Mouse (Mus musculus): Measurements from ENCODE around the gene 1700067P10Rik.
A peak's percentile ranks its signal among the peaks of the same experiment; 100 is the strongest.

Gene 1700067P10Rik

DNA sequence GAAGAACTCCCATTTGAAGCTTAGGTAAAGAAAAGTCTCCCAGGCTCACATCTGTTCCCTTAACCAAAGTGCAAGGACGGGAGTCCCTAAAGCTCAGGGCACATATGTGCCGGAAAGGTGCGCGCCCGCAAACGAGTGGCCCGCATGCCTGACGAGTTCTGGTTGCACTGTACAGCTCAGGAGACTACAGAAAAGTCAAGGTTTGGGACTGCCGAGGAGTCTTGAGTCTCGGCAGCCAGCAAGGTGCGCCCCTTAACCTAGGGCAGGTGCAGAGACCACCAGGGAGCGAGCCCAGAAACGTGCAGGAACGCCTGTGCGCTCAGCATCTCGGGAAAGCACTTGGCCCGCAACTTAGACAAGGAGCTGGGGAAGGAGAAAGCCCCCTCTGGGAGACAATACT lies 7.2 kb downstream of the 1700067P10Rik start:
- DNase-seq, result no peak

GRCm38 (mm10) chr17:48097011-48097742 lies 8.1 kb downstream of the 1700067P10Rik start:
- peak; percentile 73 to 78 for DNase-seq

DNA sequence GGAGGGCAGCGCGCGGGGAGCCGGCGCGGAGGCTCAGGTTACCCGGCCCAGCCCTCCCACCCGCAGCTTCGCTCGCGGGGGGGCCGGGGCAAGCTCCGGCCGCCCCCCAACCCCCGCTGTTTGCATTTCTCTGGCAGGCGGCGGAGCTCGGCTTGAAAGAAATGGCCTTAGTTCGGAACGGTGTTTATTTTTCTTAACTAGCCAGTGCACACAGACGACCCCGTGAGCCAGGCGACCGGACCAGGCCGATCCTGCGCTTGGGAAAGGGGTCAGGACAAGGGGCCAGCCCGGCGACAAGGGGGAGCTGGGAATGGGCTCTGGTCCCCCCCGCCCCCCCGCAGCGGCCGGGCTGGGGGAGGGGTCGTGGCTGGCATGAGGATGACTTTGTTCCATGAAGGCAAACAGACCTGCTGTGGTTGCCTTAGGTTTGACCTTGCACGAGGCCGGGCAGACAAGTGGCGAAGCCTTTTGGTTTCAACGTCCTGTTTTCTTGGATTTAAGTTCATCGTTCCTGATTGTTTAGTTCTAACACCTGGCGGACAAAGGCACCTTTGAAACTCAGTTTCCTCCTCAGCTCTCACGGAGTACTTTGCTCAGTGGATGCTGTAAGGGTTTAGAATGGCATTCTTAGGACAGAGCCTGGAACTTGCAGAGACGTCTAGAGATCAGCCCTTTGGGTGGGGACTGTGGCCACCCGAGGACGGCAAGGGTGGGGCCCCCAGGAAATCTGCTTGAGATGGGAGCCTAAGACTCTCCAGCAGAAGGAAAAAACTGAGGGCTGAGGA lies 8.8 kb downstream of the 1700067P10Rik start:
- peak in 1 of 2 experiments; percentile 23 for DNase-seq

DNA sequence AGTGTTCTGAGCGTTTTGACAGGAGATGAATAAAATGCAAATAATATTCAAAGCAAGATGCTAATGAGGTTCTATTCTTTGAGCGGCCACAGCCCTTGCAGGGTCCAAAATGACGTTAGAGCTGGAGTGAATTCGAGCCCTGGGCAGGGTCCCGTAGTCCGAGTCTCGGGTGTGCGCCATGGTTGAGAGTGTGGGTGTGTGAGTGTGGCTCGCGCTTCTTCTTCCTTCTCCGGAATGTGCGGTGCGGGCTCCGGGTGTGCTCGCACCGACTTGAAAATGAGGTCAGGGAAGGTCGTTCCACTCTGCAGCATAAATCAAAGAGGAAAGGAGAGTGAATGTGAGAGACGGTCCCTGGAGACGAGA lies 9.4 kb downstream of the 1700067P10Rik start:
- DNase-seq, result peak in 1 of 2 experiments; percentile 29

- no peak for DNase-seq
These were observed 10.2 kb downstream of the 1700067P10Rik start for GRCm38 (mm10) chr17:48099312-48099711.

- peak; percentile 93 to 94 for DNase-seq
These were observed 11.6 kb downstream of the 1700067P10Rik start for GRCm38 (mm10) chr17:48100441-48101417.

- DNase-seq, result no peak
These were observed 18.2 kb downstream of the 1700067P10Rik start for GRCm38 (mm10) chr17:48107333-48107732.

GRCm38 (mm10) chr17:48107862-48108261 lies 18.7 kb downstream of the 1700067P10Rik start:
- peak; percentile 26 to 51 for DNase-seq

DNA sequence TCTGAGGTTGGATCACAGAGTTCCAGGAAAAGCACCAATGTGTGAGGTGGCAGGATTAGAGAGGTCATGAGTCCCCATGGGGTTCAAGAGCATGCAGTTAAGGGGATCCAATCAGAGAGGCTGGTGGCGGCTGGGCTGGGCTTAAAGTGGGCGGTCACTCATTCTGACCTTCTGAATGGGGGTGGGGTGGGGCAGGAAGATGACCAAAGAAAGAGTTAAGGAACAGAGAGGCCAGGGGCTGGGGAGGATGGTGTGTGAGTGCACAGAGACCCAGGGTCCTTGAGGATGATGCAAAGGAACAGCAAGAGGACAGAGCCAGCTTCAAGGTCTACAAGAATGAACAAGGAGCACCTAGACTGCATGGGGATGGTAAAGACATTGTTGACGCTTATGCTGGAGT lies 19.4 kb downstream of the 1700067P10Rik start:
- no peak for DNase-seq

- DNase-seq, result peak; percentile 58 to 69
These were observed 21.6 kb downstream of the 1700067P10Rik start for GRCm38 (mm10) chr17:48110547-48111287.

- no peak for DNase-seq
These were observed 29.5 kb downstream of the 1700067P10Rik start for GRCm38 (mm10) chr17:48118570-48118969.

- DNase-seq, result peak; percentile 89 to 92
These were observed 30.5 kb downstream of the 1700067P10Rik start for GRCm38 (mm10) chr17:48119656-48120055.

- no peak for DNase-seq
These were observed 31.3 kb downstream of the 1700067P10Rik start for GRCm38 (mm10) chr17:48120456-48120855.

DNA sequence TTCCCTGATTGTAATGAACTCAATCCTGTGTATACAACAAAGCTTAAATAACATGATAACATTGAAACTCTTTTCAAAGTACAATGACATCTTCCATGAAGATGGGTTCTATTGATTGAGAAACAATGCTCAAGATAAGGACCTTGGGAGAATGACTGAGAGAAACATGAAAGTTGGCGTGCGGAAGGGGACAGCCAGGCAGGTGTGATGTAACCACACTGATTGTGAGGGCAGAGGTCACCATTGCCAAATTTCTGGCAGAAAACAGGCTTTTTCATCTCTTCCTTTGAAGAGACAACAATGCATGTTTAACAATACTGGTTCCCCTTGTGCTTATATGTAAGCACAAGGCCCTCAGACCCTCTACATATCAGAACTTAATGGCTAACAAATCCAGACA lies 43.7 kb downstream of the 1700067P10Rik start:
- no peak for DNase-seq

All from cerebellum, postnatal 10 days (tissue).